Mouse (Mus musculus): ENCODE results near the gene Pkdrej.

Gene Pkdrej

GRCm38 (mm10) chr15:85809091-85809490 is 12.4 kb downstream of the Pkdrej start:
- WGBS = 87% methylated on average over 12 of the region's 12 CpGs

GRCm38 (mm10) chr15:85808434-85808833 is 13.1 kb downstream of the Pkdrej start:
- 64% methylated on average over 8 of the region's 8 CpGs for WGBS

GRCm38 (mm10) chr15:85808031-85808430 is 13.5 kb downstream of the Pkdrej start:
- WGBS = 88% methylated on average over 6 of the region's 6 CpGs

GRCm38 (mm10) chr15:85807404-85807803 is 14.1 kb downstream of the Pkdrej start:
- 87% methylated on average over 4 of the region's 4 CpGs for WGBS

GRCm38 (mm10) chr15:85806886-85807285 is 14.6 kb downstream of the Pkdrej start:
- 90% methylated on average over 4 of the region's 4 CpGs for WGBS

GRCm38 (mm10) chr15:85802931-85803330 is 18.6 kb downstream of the Pkdrej start:
- whole genome bisulfite sequencing = 82% methylated on average over 2 of the region's 2 CpGs

GRCm38 (mm10) chr15:85798676-85799075 is 22.9 kb downstream of the Pkdrej start:
- 86% methylated on average over 8 of the region's 8 CpGs for WGBS

GRCm38 (mm10) chr15:85795516-85795915 is 26.0 kb downstream of the Pkdrej start:
- 88% methylated on average over 6 of the region's 6 CpGs for WGBS

GRCm38 (mm10) chr15:85792819-85793218 is 28.7 kb downstream of the Pkdrej start:
- WGBS = 75% methylated on average over 1 of the region's 1 CpGs

- 93% methylated on average over 4 of the region's 4 CpGs for WGBS
These were observed 30.1 kb downstream of the Pkdrej start for GRCm38 (mm10) chr15:85791449-85791848.

GRCm38 (mm10) chr15:85788633-85789032 is 32.9 kb downstream of the Pkdrej start:
- WGBS = 86% methylated on average over 16 of the region's 16 CpGs

- 96% methylated on average over 4 of the region's 4 CpGs for WGBS
These were observed 33.5 kb downstream of the Pkdrej start for GRCm38 (mm10) chr15:85788051-85788450.

- 93% methylated on average over 6 of the region's 6 CpGs for WGBS
These were observed 34.1 kb downstream of the Pkdrej start for GRCm38 (mm10) chr15:85787482-85787881.

- WGBS = 62% methylated on average over 5 of the region's 5 CpGs
These were observed 34.8 kb downstream of the Pkdrej start for GRCm38 (mm10) chr15:85786711-85787110.

GRCm38 (mm10) chr15:85784341-85784740 is 37.2 kb downstream of the Pkdrej start:
- 90% methylated on average over 3 of the region's 3 CpGs for WGBS

- 84% methylated on average over 4 of the region's 4 CpGs for WGBS
These were observed 38.4 kb downstream of the Pkdrej start for GRCm38 (mm10) chr15:85783146-85783545.

GRCm38 (mm10) chr15:85778891-85779290 is 42.6 kb downstream of the Pkdrej start:
- 91% methylated on average over 6 of the region's 6 CpGs for WGBS

GRCm38 (mm10) chr15:85776771-85777170 is 44.8 kb downstream of the Pkdrej start:
- 65% methylated on average over 5 of the region's 5 CpGs for WGBS

GRCm38 (mm10) chr15:85776241-85776640 is 45.3 kb downstream of the Pkdrej start:
- WGBS = 79% methylated on average over 2 of the region's 2 CpGs

- WGBS = 86% methylated on average over 7 of the region's 7 CpGs
These were observed 46.5 kb downstream of the Pkdrej start for GRCm38 (mm10) chr15:85775001-85775400.

GRCm38 (mm10) chr15:85774419-85774818 is 47.1 kb downstream of the Pkdrej start:
- 93% methylated on average over 9 of the region's 9 CpGs for WGBS

GRCm38 (mm10) chr15:85772146-85772740 is 49.3 kb downstream of the Pkdrej start:
- 75% methylated on average over 11 of the region's 11 CpGs for WGBS

GRCm38 (mm10) chr15:85771306-85772121 is 50.0 kb downstream of the Pkdrej start:
- WGBS = 85% methylated on average over 17 of the region's 17 CpGs

All from cerebral cortex, adult 2 months (tissue).